Mouse (Mus musculus): ENCODE results near the gene Arhgef15.

GRCm38 (mm10) chr11:68957971-68958370 is 691 bp upstream of the Arhgef15 start:
- TF ChIP-seq EP300 (optimal IDR thresholded peaks at IDR 0.05), result no peak
- TF ChIP-seq CTCF (IDR thresholded peaks at IDR 0.05; ENCODE audit: low read depth), result no peak
